Mouse (Mus musculus): ENCODE measurements around the gene Asl.

GRCm38 (mm10) chr5:130040797-130041196, 11.8 kb upstream of the Asl start:
- TF ChIP-seq ZNF384 (IDR thresholded peaks at IDR 0.05; ENCODE audit: low read depth, low read length): no peak
- TF ChIP-seq CHD2 (IDR thresholded peaks at IDR 0.05; ENCODE audit: low read depth, low read length): no peak
- no peak for TF ChIP-seq HCFC1 (IDR thresholded peaks at IDR 0.05; ENCODE audit: borderline replicate concordance, insufficient read depth, low read length)
- no peak for TF ChIP-seq MAFK (IDR thresholded peaks at IDR 0.05; ENCODE audit: insufficient read depth, low read depth, low read length)

All from ES-E14 (cell line).